Mouse (Mus musculus) cerebellum, adult 9-11 months (tissue): ENCODE measurements at regions not wholly inside any gene's neighbourhood (a gene's known extent, or its start where the extent isn't known, plus 50 kb on each side); places are given as distances from the start of the nearest gene placed in this dataset.

Source experiments
- DNase-seq: peaks from one replicate; pipeline ENCODE4 v3.0.0; 2022

GRCm38 (mm10) chr16:50095858-50096551 lies 295.7 kb downstream of the Cd47 start:
- no peak for DNase-seq

GRCm38 (mm10) chr16:50096563-50096962 lies 296.2 kb downstream of the Cd47 start:
- no peak for DNase-seq

- no peak for DNase-seq
These were observed 303.0 kb downstream of the Cd47 start for GRCm38 (mm10) chr16:50103340-50103739.

GRCm38 (mm10) chr16:50118150-50118549 lies 314.0 kb downstream of the Bbx start:
- DNase-seq = no peak

GRCm38 (mm10) chr16:50122460-50122859 lies 309.7 kb downstream of the Bbx start:
- DNase-seq = no peak

GRCm38 (mm10) chr16:50124646-50125045 lies 307.5 kb downstream of the Bbx start:
- no peak for DNase-seq

- DNase-seq = no peak
These were observed 306.6 kb downstream of the Bbx start for GRCm38 (mm10) chr16:50125564-50125963.

- DNase-seq = no peak
These were observed 300.8 kb downstream of the Bbx start for GRCm38 (mm10) chr16:50131406-50131805.
